Mouse (Mus musculus) heart, embryonic 16.5 days (tissue): ENCODE measurements at regions not wholly inside any gene's neighbourhood (a gene's known extent, or its start where the extent isn't known, plus 50 kb on each side); places are given as distances from the start of the nearest gene placed in this dataset.

ENCODE experiments used
- ATAC-seq: fragments of 200-750 bp; cut with Nextera tagmentation; replicated peaks from 2 replicates; pipeline ENCODE4 v1.8.0; 2017; ENCODE audit warnings: moderate number of reproducible peaks; ENCODE audit not compliant: insufficient read depth, low FRiP score; ENCODE audit errors: extremely low read depth
- H3K27ac ChIP-seq: fragments of 300-500 bp; sonication (generic); 2 replicates; pipeline ENCODE4 v1.5.1; 2014; ENCODE audit warnings: mild to moderate bottlenecking, low read length, control low read depth, moderate library complexity
- H3K27me3 ChIP-seq: fragments of 300-500 bp; sonication (generic); 2 replicates; pipeline ENCODE4 v1.6.1; 2014; ENCODE audit warnings: low read length, mixed read lengths; ENCODE audit not compliant: control insufficient read depth, insufficient read depth
- H3K36me3 ChIP-seq: fragments of 300-500 bp; sonication (generic); 2 replicates; pipeline ENCODE4 v1.6.1; 2014; ENCODE audit not compliant: control insufficient read depth, insufficient read depth
- H3K4me1 ChIP-seq: fragments of 300-500 bp; sonication (generic); 2 replicates; pipeline ENCODE4 v1.6.1; 2014; ENCODE audit warnings: low read length, mixed read lengths; ENCODE audit not compliant: control insufficient read depth, insufficient read depth
- H3K4me2 ChIP-seq: fragments of 300-500 bp; sonication (generic); 2 replicates; pipeline ENCODE4 v1.6.1; 2014; ENCODE audit warnings: low read depth, mild to moderate bottlenecking, control low read depth, low read length
- H3K4me3 ChIP-seq: fragments of 300-500 bp; sonication (generic); 2 replicates; pipeline ENCODE4 v1.5.1; 2014; ENCODE audit warnings: mild to moderate bottlenecking, control low read depth, low read length
- H3K9ac ChIP-seq: fragments of 300-500 bp; sonication (generic); 2 replicates; pipeline ENCODE4 v1.6.1; 2014; ENCODE audit warnings: low read length, control low read depth
- H3K9me3 ChIP-seq: fragments of 300-500 bp; sonication (generic); replicated peaks from 2 replicates; pipeline ENCODE4 v1.6.1; 2016; ENCODE audit warnings: low read length; ENCODE audit not compliant: control insufficient read depth
- WGBS: fragments of 180-500 bp; shearing (Covaris S2); extraction: QIAGEN DNeasy Blood & Tissue Kit; methylation state at CpG from one replicate; pipeline ENCODE4 v1.1.7; 2014; 5-methylcytosine and 5-hydroxymethylcytosine counted together

DNA sequence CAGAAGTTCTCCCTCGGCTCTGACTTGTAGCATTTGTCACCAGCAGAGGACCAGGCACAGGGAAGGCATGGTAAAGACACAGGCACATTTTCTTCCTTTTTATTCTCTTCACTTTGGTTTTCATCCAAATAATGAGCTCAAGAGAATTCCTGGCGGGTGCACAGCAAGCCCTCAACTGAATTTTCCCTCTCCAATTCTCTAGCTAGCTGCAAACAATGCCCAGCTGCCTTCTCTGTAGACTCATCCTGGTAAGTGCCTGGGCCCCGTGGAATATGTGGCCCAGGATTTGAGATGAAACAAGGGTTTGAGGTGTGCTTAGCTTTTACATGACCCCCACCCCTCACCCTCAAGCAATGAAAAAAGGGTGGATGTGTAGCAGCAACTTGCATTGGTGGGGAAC is 90.4 kb downstream of the Otol1 start:
- Histone ChIP-seq H3K4me1 (no peaks in the 10 kb centered on the region), H3K9ac (no peak overlapping the region), H3K4me2 (no peak overlapping the region), H3K4me3 (no peak overlapping the region), H3K36me3 (no peaks in the 10 kb centered on the region), H3K27me3 (peaks cover 7% of the 10 kb centered on the region), H3K27ac (no peak overlapping the region), H3K9me3 (no peaks in the 10 kb centered on the region)
- no peak for ATAC-seq
- 49% methylated on average over 3 of the region's 3 CpGs for WGBS

DNA sequence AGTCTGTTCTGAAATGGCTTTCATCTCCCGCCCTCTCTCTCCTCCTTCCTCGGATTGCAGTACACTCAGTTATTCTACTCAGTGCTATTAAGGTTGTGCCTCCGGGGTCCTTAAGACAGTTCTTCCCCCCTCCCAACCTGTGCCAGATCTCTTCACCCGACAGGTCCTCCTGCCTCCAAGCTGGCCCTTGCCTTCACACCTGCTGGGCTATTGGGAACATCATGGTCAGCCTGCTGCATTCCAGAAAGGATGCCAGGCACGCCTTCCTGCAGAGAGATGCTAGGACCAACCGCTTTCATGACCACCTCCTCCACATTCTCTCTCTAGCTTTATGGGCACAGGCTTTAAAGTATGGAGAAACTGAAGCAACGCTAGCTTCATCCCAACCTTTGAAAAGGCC is 94.7 kb downstream of the Otol1 start:
- Histone ChIP-seq H3K27ac (no peak overlapping the region), H3K36me3 (no peaks in the 10 kb centered on the region), H3K4me3 (no peak overlapping the region), H3K9me3 (no peaks in the 10 kb centered on the region), H3K9ac (no peak overlapping the region), H3K4me2 (no peak overlapping the region), H3K4me1 (no peaks in the 10 kb centered on the region), H3K27me3 (peaks cover 7% of the 10 kb centered on the region)
- no peak for ATAC-seq
- WGBS: 54% methylated on average over 7 of the region's 7 CpGs

DNA sequence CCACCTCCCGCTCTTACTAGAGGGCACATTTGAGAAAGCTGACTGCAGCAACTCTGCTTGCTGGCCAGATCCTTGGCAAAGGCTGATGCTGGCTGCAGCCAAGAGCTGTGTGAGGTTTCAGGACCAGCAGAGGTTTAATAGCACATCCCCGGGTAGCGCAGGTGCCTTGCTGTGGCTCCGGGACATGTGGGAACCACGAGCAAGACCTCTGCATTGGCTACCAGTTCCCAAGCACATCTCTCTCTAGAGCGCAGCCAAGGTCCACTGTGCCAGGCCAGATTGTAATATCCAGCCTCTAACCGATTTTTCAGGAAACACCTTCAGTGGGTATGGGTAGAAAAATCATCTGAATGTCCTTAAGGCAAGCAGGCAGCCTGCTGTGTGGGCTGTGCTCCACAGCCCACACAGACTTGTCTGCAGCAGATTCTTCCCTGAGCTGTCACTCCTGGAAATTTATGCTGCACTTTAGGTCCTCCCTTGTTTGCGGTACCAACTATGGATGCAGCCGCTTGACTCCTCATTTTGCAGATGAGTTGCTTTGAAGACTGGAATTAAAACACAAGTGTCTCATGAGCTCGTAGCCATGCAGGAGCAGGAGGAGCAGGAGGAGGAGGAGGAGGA is 95.3 kb downstream of the Otol1 start:
- no peaks in the 10 kb centered on the region for H3K9me3 ChIP-seq
- H3K4me1 ChIP-seq: no peaks in the 10 kb centered on the region
- no peak overlapping the region for H3K9ac ChIP-seq
- H3K36me3 ChIP-seq: no peaks in the 10 kb centered on the region
- H3K4me3 ChIP-seq: no peak overlapping the region
- no peak overlapping the region for H3K4me2 ChIP-seq
- no peak overlapping the region for H3K27ac ChIP-seq
- 72% methylated on average over 10 of the region's 10 CpGs for WGBS
- ATAC-seq: no peak
- H3K27me3 ChIP-seq: peaks cover 7% of the 10 kb centered on the region

DNA sequence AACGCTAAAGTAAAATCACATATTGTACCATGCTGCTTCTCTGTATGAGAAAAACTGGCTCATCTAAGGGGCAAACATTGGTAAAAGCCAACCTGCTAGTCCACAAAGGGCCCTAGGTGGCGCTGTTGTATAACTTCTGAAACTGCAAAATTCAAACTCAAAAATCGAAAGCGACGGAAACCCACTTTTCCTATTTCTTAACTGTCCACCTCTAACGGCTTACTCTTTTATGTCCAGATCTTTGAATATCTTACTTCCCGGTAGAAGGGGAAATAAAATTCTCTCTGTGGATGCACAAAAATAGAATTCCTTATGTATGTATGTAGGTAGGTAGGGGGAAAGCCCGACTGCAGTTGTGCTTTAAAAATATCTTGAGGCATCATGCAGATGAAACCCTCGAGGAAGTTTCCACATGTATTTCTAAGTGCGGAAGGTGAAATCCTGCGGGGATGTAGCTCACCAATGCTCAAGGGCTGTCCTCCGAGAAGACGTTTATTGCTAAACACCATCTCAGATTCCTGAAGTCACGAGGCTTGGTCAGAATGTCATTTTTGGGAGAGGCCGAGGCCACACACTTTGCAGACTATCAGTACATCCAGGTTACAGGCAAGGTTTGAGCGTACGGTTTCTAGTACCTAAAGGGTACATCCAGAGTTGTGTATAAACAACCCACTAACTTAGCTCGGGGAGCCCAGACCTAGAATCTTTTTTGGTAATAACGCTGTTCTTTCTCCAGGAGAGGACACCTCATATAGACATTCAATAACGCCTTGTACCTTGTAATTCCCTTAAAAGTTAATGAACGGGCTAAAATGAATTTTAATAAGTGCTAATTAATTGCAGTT is 96.8 kb downstream of the Otol1 start:
- Histone ChIP-seq H3K36me3 (no peaks in the 10 kb centered on the region), H3K4me3 (peak overlapping the region; percentile 66), H3K4me1 (no peaks in the 10 kb centered on the region), H3K4me2 (peak overlapping the region; percentile 99), H3K27me3 (peaks cover 7% of the 10 kb centered on the region), H3K9ac (peak overlapping the region; percentile 76), H3K27ac (peak overlapping the region; percentile 23; the same call in 1 of the 2 replicates), H3K9me3 (no peaks in the 10 kb centered on the region)
- 4% methylated on average over 21 of the region's 21 CpGs for WGBS
- no peak; the same call in 1 of the 2 replicates for ATAC-seq

DNA sequence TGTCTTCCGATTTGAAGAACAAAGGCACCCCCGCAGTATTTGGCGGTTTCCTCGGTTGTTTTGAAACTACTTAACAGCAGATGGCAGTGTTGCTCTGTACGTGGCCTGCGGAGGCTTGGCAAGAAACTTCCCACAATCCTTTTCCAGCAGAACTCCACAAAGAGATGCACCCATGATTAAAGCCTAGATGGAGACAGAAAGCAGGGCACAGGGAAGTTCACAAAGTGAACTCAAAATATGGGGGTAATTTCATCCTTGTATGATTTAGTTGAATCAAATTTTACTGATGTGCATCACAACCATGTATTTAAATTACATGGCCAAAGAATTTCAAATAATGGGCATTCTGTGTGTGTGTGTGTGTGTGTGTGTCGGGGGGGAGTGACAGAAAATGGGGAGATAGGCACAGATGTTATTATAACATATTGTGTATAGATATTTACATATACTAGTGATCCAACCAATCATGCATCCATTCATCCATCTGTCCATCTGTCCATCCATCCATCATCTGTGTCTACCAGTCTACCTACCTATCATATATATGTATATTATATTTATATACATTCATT is 97.5 kb downstream of the Otol1 start:
- no peak for ATAC-seq
- no peak overlapping the region for H3K27ac ChIP-seq
- H3K4me2 ChIP-seq: peak overlapping the region; percentile 99
- H3K4me3 ChIP-seq: peak overlapping the region; percentile 66
- peak overlapping the region; percentile 76 for H3K9ac ChIP-seq
- H3K4me1 ChIP-seq: no peaks in the 10 kb centered on the region
- 12% methylated on average over 7 of the region's 7 CpGs for WGBS
- no peaks in the 10 kb centered on the region for H3K36me3 ChIP-seq
- H3K27me3 ChIP-seq: peaks cover 7% of the 10 kb centered on the region
- no peaks in the 10 kb centered on the region for H3K9me3 ChIP-seq

DNA sequence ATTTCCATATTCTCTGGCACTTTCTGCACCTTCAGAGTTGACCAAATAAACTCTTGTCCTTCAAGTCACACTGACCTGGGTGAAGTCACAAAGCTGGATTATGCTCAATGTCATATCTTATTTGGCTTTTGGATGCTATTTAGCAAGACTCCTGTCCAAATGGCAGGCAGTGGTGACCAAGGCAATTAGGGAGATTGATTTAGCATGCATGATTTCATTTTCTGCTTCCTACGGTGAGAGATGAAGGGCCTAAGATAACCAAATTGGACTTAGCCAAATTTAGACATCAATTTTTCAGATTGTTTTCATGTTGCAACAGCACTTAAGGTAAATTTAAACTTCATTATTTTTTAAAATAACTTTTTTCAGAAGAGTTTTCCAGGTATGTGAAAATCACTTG is 98.1 kb downstream of the Otol1 start:
- Histone ChIP-seq H3K27ac (no peak overlapping the region), H3K36me3 (no peaks in the 10 kb centered on the region), H3K9me3 (no peaks in the 10 kb centered on the region), H3K4me2 (no peak overlapping the region), H3K4me3 (no peak overlapping the region), H3K9ac (no peak overlapping the region), H3K4me1 (no peaks in the 10 kb centered on the region), H3K27me3 (peaks cover 7% of the 10 kb centered on the region)
- 54% methylated on average over 1 of the region's 1 CpGs for WGBS
- ATAC-seq: no peak

DNA sequence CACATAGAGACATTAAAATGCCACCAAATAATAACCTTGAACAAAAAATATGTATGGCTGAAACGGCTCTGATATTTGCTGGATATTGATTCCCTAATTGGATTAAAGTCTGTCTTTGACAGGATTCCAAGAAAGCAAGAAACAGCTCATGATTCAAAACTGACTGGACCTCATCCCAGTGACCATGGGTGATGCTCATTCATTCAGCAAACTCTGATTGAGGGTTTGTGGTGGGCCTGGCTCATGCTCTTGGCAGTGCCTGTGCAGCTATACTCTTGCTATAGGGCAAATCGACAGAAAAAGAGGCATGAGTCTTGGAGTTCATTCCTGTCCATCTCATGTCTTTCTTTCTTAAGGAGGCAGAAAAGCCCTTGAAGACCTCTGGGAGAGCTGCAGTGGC is 98.7 kb downstream of the Otol1 start:
- Histone ChIP-seq H3K9ac (no peak overlapping the region), H3K27ac (no peak overlapping the region), H3K27me3 (peaks cover 7% of the 10 kb centered on the region), H3K36me3 (no peaks in the 10 kb centered on the region), H3K4me3 (no peak overlapping the region), H3K9me3 (no peaks in the 10 kb centered on the region), H3K4me1 (no peaks in the 10 kb centered on the region), H3K4me2 (no peak overlapping the region)
- 79% methylated on average over 2 of the region's 2 CpGs for WGBS
- ATAC-seq: no peak

DNA sequence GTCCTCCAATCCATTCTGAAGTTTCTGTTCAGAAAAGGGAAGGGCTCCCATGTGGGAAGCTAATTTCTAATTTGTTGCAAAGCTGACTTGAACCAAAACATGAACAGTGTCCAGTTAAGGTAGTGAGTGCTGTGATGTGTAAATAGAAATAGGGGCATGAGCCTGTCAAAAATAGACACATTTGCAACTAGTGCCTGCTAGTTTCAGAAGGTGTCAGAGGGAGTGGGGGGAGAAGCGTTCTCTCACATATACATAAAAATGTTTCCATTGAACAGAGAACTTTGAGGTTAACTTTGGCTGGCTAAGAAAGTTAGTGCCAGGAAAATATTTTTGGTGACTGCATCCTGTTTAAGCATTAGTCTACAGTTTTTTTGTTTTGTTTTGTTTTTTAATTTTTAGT is 118.8 kb downstream of the Otol1 start:
- WGBS: 73% methylated on average over 1 of the region's 1 CpGs
- no peak overlapping the region for H3K9ac ChIP-seq
- H3K27me3 ChIP-seq: no peaks in the 10 kb centered on the region
- no peaks in the 10 kb centered on the region for H3K36me3 ChIP-seq
- no peak overlapping the region for H3K27ac ChIP-seq
- H3K4me3 ChIP-seq: no peak overlapping the region
- no peak overlapping the region for H3K4me2 ChIP-seq
- no peaks in the 10 kb centered on the region for H3K4me1 ChIP-seq
- H3K9me3 ChIP-seq: no peaks in the 10 kb centered on the region
- ATAC-seq: no peak
